Mouse (Mus musculus) cerebellum, postnatal 4 days (tissue): ENCODE data around the gene Atp11b.

ENCODE experiments used
- DNase-seq, 2 experiments: peaks; one replicate each; pipeline ENCODE4 v3.0.0; 2022; ENCODE audit warnings: low spot score in 2 of 2, mixed read lengths in 1 of 2

Atp11b gene

GRCm38 (mm10) chr3:35753825-35754767 is at the start of gene Atp11b:
Gene Atp11b (plus strand): TSS chr3:35754106.
- peak; percentile 57 to 77 for DNase-seq

DNA sequence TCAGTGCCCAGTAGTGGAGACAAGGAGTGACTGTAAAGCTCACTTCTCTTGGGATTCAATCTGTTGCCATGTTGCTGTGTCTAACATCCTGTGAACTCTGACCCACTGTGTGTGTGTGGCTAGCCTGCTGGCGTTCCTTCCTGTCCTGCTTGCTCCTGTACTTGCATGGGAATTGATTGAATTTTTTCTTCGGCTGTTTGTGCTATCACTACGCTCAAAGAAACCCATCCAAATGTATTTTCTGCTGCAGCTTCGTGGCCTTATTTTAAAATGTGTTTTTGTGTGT is 49.6 kb upstream of the Atp11b start:
- DNase-seq, result no peak

DNA sequence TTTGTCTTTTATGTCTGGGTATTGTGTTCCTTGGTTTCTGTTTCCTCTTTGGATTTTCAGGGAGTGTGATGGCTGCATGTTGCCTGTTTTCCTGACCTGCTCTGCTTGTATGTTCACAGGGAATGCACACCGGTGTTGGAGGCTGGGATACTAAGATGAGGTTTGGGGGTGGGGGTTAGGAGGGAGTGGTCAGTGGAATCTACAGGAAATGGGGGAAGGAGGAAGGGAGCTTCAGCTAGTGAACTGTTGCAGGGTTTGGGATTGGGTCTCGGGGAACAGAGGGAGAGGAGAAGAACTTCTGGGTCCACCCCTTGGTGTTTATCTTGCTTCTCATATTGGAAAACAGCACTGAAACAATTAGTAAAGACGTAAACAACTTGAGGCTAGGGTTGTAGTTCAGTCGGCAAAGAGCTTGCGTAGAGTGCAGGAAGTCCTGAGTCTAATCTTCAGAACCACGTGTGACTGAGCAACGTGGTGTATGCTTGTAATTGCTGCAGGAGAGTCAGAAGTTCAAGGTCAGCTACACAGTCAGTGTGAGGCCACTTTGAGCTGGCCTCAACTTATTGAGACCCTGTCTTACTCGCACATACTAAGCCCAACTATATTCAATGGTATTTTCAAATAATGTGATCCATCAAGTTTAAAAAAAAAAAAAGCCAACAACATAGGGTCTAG is 34.2 kb upstream of the Atp11b start:
- no peak for DNase-seq

- DNase-seq, result no peak
Observed at GRCm38 (mm10) chr3:35720801-35721200, 33.1 kb upstream of the Atp11b start.

DNA sequence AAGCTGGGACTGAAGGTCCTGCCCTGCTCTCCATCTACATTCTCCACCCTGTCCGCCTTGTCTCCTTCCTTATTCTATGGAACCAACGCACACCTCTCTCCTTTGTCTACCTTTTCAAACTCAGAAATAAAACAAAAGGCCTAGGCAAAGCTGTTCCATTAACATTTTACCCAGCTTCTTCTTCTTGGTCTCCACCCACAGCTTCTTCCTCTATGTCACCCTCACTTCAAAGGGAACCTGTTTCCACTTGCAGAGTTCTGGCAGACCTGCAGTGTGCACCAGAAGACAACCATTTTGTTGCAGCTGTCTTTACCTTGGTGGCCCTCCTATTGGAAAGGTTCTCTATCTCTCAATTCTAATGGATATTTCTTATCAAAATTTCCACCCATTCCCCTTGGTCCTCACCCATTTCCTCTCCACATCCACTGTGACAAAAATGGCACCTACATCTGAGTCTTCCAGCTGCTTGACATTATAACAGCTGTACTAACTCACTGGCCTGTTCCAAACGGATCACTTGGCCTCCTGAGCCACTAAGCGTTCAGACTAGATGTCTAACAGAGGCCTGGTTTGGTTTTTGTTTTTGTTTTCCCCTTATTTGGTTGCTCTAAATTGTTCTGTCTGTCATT is 32.0 kb upstream of the Atp11b start:
- no peak for DNase-seq

DNA sequence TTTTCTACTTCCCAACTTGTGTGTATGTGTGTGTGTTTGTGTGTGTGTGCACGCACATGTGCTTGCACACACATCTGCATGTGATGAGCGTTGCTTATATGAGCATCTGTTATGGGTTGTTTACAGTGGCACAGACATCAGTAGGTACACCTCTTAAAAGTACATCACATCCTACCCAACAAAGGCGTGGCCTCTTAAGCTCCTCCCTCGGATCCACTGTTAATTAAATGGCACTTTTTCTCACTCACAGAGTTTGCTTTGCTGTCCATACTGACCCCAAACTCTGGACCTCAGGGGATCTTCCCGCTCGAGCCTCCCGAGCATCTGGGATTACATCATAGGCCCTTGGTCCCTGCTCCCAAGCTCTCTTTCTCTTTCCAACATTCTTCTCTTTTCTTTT is 31.1 kb upstream of the Atp11b start:
- no peak for DNase-seq

DNA sequence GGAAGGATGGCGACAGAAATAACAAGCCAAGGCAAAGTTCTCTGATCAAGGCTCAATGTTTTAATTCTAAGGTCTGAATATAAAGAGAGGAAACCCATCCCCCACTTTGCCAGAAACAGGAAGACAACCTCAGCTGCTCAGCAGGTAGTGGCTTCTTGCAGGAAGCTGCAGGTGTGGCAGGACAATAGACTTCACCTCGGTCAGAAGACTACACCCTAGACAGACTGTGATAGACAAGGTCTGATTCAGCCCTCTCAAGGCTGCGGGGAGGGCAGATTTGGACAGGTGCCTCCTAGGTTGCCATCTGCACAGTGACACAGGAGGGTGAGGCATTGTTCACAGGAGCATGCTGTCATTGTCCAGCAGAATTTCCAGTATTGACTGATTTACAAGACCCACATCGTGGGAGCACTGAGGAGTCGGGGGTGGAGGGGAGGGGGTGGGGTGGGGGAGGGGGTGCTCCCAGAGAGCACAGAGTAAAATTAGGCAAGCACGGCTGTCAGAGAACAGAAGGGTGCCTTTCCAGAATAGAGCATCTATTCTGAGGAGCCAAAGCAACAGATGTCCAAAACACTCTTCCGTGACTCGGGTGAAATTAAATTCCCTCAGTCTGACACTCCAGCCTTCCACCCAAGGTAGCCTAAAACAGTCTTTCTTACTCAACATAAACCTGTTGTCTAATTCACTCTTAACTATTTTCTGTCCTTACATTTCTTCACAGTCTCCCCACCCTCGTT is 30.2 kb upstream of the Atp11b start:
- no peak for DNase-seq

DNA sequence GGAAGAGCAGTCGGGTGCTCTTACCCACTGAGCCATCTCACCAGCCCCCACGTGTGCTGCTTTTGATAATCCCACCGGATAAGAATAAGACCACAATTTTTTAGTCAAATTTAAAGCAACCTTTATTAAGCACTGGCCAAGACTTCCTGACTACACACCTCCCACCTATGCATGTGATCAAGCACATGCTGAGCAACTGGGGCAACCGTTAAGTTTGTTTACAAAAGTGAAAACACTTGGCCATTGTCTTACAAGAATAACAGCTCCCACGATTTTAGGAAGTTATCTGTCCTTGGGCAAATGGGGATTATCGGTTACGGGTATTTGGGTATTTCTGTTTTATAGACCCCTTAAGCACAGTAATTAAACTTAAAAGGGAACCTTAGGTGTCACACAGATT is 28.8 kb upstream of the Atp11b start:
- no peak for DNase-seq

DNA sequence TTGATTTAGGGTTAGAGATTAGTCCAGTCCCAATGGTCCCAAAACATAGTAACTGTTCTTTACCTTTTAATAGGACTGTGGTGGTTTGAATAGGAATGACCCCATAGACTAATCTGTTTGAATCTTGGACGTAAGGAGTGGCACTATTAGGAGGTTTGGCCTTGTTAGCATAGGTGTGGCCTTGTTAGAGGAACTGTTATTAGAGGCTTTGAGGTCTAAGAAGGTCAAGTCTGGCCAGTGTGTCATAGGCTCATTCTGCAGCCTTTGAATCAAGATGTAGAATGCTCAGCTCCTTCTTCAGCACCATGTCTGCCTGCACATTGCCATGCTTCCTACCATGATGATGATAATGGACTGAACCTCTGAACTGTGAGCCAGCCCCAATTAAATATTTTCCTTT is 27.0 kb upstream of the Atp11b start:
- DNase-seq, result no peak

GRCm38 (mm10) chr3:35729490-35729889 is 24.4 kb upstream of the Atp11b start:
- DNase-seq, result no peak

DNA sequence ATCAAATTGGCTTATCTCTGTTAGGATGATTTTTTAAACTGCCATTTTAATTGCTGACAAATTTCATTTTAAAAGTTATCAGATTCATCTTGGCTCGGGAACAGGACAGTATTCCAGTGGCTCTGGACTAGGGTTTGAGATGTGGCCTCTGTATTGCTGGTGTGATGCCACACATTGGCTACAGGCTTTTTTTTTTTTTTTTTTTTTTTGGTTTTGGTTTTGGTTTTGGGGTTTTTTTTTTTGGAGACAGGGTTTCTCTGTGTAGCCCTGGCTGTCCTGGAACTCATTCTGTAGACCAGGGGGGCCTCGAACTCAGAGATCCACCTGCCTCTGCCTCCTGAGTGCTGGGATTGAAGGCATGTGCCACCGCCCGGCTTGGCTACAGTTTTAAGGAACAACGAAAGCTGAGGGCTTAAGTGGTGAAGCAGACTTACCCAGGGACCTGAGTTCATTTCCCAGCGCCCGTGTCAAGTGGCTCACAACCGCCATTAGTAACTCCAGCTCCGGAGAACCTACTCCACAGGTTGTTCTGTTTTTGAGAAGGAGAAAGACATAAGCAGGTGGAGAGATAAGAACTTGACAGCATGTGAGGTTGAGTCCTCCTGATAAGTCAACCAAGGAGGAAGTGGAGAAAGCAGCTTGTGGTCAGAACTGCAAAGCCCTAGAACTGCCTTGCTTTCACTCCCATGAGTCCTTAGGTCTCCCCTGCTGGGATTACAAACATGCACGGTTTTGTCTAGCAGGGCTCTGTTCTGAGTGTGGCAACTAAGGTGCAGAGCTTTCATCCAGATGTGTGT is 21.7 kb upstream of the Atp11b start:
- no peak for DNase-seq

GRCm38 (mm10) chr3:35732778-35733147 is 21.1 kb upstream of the Atp11b start:
- DNase-seq, result no peak

- no peak for DNase-seq
Observed at GRCm38 (mm10) chr3:35734509-35734908, 19.4 kb upstream of the Atp11b start.

GRCm38 (mm10) chr3:35738071-35738470 is 15.8 kb upstream of the Atp11b start:
- no peak for DNase-seq

DNA sequence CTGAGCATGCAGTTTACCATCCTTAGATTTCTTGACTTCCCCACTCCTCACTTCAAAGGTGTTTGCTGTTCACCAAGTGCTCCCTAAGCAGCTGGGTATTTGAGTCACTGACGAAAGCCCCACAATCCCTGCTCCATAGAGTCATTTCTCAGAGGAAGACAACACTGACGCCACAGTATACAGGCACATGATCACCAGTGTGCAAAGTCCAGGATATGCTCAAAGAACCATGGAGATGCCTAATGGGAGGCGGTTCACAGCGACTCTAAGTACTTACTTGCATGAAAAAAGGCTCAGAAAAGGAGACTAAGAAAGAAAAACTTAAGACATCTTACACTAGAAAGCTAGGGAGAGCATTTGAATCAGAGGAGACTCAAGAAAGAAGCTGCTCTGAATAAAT is 8.9 kb upstream of the Atp11b start:
- no peak for DNase-seq

DNA sequence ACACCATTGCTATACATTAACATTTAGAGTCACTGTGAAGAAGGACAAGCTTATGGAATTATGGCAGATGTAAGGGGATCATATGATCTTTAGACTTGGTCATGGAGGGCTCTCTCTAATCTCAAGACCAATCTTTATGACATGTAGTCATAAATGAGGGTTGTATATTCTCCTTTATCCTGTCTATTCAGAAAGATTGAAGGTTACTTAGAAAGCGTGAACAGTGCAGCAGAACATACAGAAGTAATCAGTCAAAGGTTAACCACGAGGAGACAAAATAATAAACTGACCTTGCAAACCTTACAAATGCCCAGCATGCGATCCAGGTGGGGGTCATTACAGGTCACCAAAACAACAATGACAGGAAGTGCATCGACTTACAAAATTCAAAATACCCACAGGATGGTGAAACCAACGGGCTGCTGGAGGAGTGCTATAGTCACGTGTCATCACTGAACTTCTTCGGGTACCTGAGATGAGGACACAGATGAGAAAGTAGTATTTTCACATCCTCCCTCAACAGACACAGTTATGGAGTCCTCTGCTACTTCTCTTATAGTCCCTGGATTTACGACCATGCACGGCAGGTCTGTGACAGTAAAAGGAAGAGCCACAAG is 7.0 kb upstream of the Atp11b start:
- no peak for DNase-seq

DNA sequence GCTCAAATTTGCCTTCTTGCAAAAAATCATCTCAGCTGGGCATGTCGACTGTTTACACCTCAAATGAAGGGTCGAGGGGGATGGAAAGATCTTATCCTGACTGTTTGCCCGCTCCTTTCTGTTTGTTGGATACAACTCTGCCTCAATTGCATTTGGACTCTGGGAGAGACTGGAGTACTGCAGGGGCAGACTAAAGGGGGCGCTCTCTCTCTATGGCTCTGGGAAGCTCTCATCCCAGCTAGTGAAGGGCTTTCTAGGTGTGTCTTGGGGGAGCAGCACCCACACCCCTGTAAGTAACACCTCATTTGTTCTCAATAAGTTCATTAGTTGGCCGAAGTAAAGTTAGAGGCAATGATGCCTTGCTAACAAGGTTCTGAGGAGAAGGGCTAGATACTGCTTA is 3.6 kb upstream of the Atp11b start:
- no peak for DNase-seq

DNA sequence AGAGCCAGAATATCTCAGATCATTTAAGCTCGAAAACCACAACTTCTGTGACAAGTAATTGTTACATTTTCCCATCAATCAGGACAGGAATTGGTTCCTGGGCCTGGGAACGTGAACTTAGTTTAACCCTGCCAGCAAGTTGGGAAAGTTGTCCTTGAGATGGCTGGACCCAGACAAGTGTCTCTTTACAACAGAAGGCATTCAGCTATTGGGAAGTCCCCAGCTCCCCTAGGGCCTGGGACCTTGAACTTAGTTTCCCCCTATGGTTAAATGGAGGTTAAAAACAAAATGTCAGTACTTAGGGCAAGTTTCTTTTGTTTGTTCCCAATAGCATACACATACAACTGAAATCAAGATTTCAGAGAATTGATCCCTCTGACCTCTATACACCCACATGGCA is 2.2 kb upstream of the Atp11b start:
- no peak for DNase-seq

DNA sequence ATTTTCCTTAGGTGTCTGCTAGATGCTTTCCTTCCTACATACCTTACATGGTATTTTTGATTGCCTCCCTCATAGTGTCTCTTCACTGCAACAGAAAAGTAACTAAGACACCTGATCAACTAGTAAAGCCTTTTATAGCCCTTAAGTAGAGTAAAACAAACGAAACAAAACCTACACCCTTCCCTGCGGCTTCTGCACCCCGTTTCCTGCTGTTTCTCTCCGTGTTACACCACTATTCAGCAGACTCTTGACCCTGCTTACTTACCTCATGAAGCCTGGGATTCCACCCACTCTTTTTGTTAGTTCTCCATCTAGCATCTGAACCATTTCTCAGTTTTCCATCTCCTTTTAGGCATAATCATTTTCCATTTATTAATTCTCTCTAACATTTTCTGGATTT is 8.8 kb downstream of the Atp11b start:
- no peak for DNase-seq

GRCm38 (mm10) chr3:35764637-35765617 is 11.0 kb downstream of the Atp11b start:
- no peak for DNase-seq
